Mouse (Mus musculus) lung, embryonic 14.5 days (tissue): Measurements from ENCODE around the gene Gm16253. TPM values are rescaled to one million over a fixed set of nuclear protein-coding genes. Genes with fewer than 3 reads are reported as not detected.
A peak's percentile ranks its signal among the peaks of the same experiment; 100 is the strongest.

ENCODE experiments used
- ATAC-seq: fragments of 200-750 bp; cut with Nextera tagmentation; 2 replicates; pipeline ENCODE4 v1.8.0; 2017; ENCODE audit warnings: mild to moderate bottlenecking, moderate TSS enrichment, moderate library complexity; ENCODE audit not compliant: insufficient read depth
- DNase-seq: peaks from one replicate; pipeline ENCODE4 v3.0.0-alpha.2; 2015
- H3K27ac ChIP-seq: fragments of 300-500 bp; sonication (generic); 2 replicates; pipeline ENCODE4 v1.5.1; 2014; ENCODE audit warnings: low read depth, mild to moderate bottlenecking, moderate library complexity
- H3K27me3 ChIP-seq: fragments of 300-500 bp; sonication (generic); 2 replicates; pipeline ENCODE4 v1.6.1; 2014; ENCODE audit warnings: low read length, control low read depth; ENCODE audit not compliant: insufficient read depth
- H3K36me3 ChIP-seq: fragments of 300-500 bp; sonication (generic); 2 replicates; pipeline ENCODE4 v1.6.1; 2014; ENCODE audit warnings: control low read depth; ENCODE audit not compliant: insufficient read depth
- H3K4me1 ChIP-seq: fragments of 300-500 bp; sonication (generic); 2 replicates; pipeline ENCODE4 v1.6.1; 2014; ENCODE audit warnings: antibody characterized with exemption, control low read depth; ENCODE audit not compliant: insufficient read depth
- H3K4me2 ChIP-seq: fragments of 300-500 bp; sonication (generic); 2 replicates; pipeline ENCODE4 v1.6.1; 2014; ENCODE audit warnings: mild to moderate bottlenecking
- H3K4me3 ChIP-seq: fragments of 300-500 bp; sonication (generic); 2 replicates; pipeline ENCODE4 v1.5.1; 2014; ENCODE audit warnings: low read depth, low read length
- H3K9ac ChIP-seq: fragments of 300-500 bp; sonication (generic); 2 replicates; pipeline ENCODE4 v1.6.1; 2014
- H3K9me3 ChIP-seq: fragments of 300-500 bp; sonication (generic); 2 replicates; pipeline ENCODE4 v1.6.1; 2016; ENCODE audit warnings: low read depth, low read length, control low read depth
- CTCF ChIP-seq: IDR thresholded peaks from 2 replicates; pipeline ENCODE4 v1.5.1; 2016; ENCODE audit warnings: antibody characterized with exemption, low read depth
- WGBS: fragments of 180-500 bp; shearing (Covaris S2); extraction: QIAGEN DNeasy Blood & Tissue Kit; methylation state at CpG from one replicate; pipeline ENCODE4 v1.1.7; 2014; 5-methylcytosine and 5-hydroxymethylcytosine counted together
- polyA plus RNA-seq: library from polyadenylated mRNA; unstranded; fragments of >200 nt; fragmentation: Nextera tagmentation; extraction: Ambion mirVana; gene quantifications from 2 replicates; pipeline ENCODE4 v1.2.1, GENCODE M21; 2014

Gm16253 gene
- polyA plus RNA-seq, 1 experiment from 2014 or later = 1.2 TPM

GRCm38 (mm10) chr3:96593790-96594560 lies 17.2 kb downstream of the Gm16253 start, which contains the start of gene Polr3gl:
TSS of gene Polr3gl (minus strand) at chr3:96594181.
- peaks cover 31% of the 10 kb centered on the region for H3K27me3 ChIP-seq
- peak within 1 kb of the TSS; percentile 84 for H3K27ac ChIP-seq
- peak within 1 kb of the TSS; percentile 64 for H3K4me3 ChIP-seq
- DNase-seq (peak; percentile 96), ATAC-seq (peak; percentile 87)
- no peaks in the 10 kb centered on the region for H3K9me3 ChIP-seq
- peak within 1 kb of the TSS; percentile 80 for H3K4me2 ChIP-seq
- H3K9ac ChIP-seq = peak within 1 kb of the TSS; percentile 71
- no peaks in the 10 kb centered on the region for H3K36me3 ChIP-seq
- under 1% methylated on average over 36 of the region's 38 CpGs for WGBS
- peak; percentile 45 for TF ChIP-seq CTCF
- H3K4me1 ChIP-seq = peaks cover 8% of the 10 kb centered on the region; the same call in 1 of the 2 replicates

GRCm38 (mm10) chr3:96594851-96595250 lies 18.1 kb downstream of the Gm16253 start:
- Histone ChIP-seq H3K27ac (no peak overlapping the region), H3K4me2 (no peak overlapping the region), H3K27me3 (peaks cover 34% of the 10 kb centered on the region), H3K9me3 (no peaks in the 10 kb centered on the region), H3K9ac (no peak overlapping the region), H3K4me1 (peaks cover 8% of the 10 kb centered on the region; the same call in 1 of the 2 replicates), H3K4me3 (no peak overlapping the region), H3K36me3 (no peaks in the 10 kb centered on the region)
- no peak for ATAC-seq
- no peak for DNase-seq
- TF ChIP-seq CTCF = no peak
- WGBS = 71% methylated on average over 5 of the region's 5 CpGs

GRCm38 (mm10) chr3:96595661-96596060 lies 18.9 kb downstream of the Gm16253 start:
- H3K9ac ChIP-seq = no peak overlapping the region
- H3K4me2 ChIP-seq = peak overlapping the region; percentile 97
- no peak for DNase-seq
- H3K4me3 ChIP-seq = peak overlapping the region; percentile 50
- ATAC-seq = no peak
- TF ChIP-seq CTCF = no peak
- H3K4me1 ChIP-seq = peaks cover 8% of the 10 kb centered on the region; the same call in 1 of the 2 replicates
- no peaks in the 10 kb centered on the region for H3K36me3 ChIP-seq
- WGBS = 23% methylated on average over 6 of the region's 6 CpGs
- peaks cover 34% of the 10 kb centered on the region for H3K27me3 ChIP-seq
- no peak overlapping the region for H3K27ac ChIP-seq
- H3K9me3 ChIP-seq = no peaks in the 10 kb centered on the region

GRCm38 (mm10) chr3:96596228-96596707 lies 19.5 kb downstream of the Gm16253 start, which contains the start of gene Ankrd34a:
TSS of gene Ankrd34a (plus strand) at chr3:96596636.
- TF ChIP-seq CTCF = no peak
- Histone ChIP-seq H3K4me1 (peaks cover 8% of the 10 kb centered on the region; the same call in 1 of the 2 replicates), H3K27me3 (peaks cover 34% of the 10 kb centered on the region), H3K27ac (peak within 1 kb of the TSS; percentile 75; the same call in 1 of the 2 replicates), H3K4me2 (peak within 1 kb of the TSS; percentile 97), H3K9me3 (no peaks in the 10 kb centered on the region), H3K9ac (peak within 1 kb of the TSS; percentile 65), H3K4me3 (peak within 1 kb of the TSS; percentile 50), H3K36me3 (no peaks in the 10 kb centered on the region)
- DNase-seq (peak; percentile 71), ATAC-seq (no peak)
- WGBS = 2% methylated on average over 23 of the region's 23 CpGs

- Histone ChIP-seq H3K27ac (no peak overlapping the region), H3K4me2 (peak overlapping the region; percentile 97), H3K4me1 (peaks cover 8% of the 10 kb centered on the region; the same call in 1 of the 2 replicates), H3K36me3 (no peaks in the 10 kb centered on the region), H3K27me3 (peaks cover 34% of the 10 kb centered on the region), H3K9me3 (no peaks in the 10 kb centered on the region), H3K9ac (peak overlapping the region; percentile 65), H3K4me3 (peak overlapping the region; percentile 50)
- under 1% methylated on average over 11 of the region's 12 CpGs for WGBS
- TF ChIP-seq CTCF = no peak
- ATAC-seq (no peak), DNase-seq (no peak)
Observed at GRCm38 (mm10) chr3:96596855-96597254, 20.1 kb downstream of the Gm16253 start.

DNA sequence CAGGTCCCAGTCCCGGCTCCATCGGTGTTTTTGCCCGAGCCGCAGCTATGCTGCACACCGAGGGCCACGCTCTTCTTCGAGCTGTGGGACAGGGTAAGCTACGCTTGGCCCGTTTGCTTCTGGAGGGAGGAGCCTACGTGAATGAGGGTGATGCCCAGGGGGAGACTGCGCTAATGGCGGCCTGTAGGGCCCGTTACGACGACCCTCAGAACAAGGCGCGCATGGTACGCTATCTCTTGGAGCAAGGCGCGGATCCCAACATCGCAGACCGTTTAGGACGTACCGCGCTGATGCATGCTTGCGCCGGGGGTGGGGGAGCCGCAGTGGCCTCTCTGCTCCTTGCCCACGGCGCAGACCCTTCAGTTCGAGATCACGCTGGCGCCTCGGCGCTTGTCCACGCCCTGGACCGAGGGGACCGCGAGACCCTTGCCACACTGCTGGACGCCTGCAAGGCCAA lies 20.7 kb downstream of the Gm16253 start:
- H3K27ac ChIP-seq = peak overlapping the region; percentile 75; the same call in 1 of the 2 replicates
- no peaks in the 10 kb centered on the region for H3K9me3 ChIP-seq
- H3K27me3 ChIP-seq = peaks cover 34% of the 10 kb centered on the region
- ATAC-seq = no peak
- TF ChIP-seq CTCF = no peak
- WGBS = under 1% methylated on average over 40 of the region's 40 CpGs
- peaks cover 8% of the 10 kb centered on the region; the same call in 1 of the 2 replicates for H3K4me1 ChIP-seq
- H3K9ac ChIP-seq = peak overlapping the region; percentile 65
- H3K36me3 ChIP-seq = no peaks in the 10 kb centered on the region
- H3K4me2 ChIP-seq = peak overlapping the region; percentile 97
- H3K4me3 ChIP-seq = peak overlapping the region; percentile 50
- peak; percentile 63 for DNase-seq
